In the genomic region with DNA sequence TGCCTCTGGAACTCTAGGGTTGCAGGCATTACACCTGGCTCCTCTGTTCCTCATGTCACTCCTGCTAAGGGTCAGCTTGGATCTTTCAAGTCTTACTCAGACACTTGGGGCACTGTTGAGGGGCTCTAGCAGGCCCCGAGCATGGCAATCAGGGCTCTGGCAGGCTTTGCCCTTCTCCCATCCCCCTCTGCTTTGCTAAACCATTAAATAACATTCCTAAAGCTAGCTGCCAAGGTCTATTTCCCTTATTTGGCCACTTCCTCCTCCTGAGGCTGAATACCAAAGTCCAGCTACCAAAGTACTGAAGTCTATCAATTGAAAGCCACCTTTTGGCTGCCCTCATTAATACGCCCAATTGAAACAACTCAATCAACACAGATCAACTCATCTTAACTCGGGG, we compare ENCODE assay signal across 9 mouse cellular contexts. TPM values are rescaled to one million over a fixed set of nuclear protein-coding genes. Genes with fewer than 3 reads are reported as not detected.
DNase-seq lines count a peak whose midpoint lies in the region; ATAC-seq and TF ChIP-seq lines count a peak whose summit lies in the region.
"Had no signal": no experiment of that assay in that cellular context is flagged by ENCODE, and none has a peak within 500 bp of the region (broad histone marks: within the 10 kb centered on the region; RNA-seq: fewer than 3 reads in every experiment).

No protein-coding gene starts in this region.

- H3K4me2 ChIP-seq in intestine, postnatal 0 days (replicated peaks; ENCODE audit: low read depth), result 0 out of 2 replicates have a peak overlapping the region, but pooled peaks have one; percentile 0
- H3K4me2 ChIP-seq in liver, embryonic 14.5 days (ENCODE audit: low read depth), result peak overlapping the region; percentile 11
- H3K4me2 ChIP-seq: hindbrain, embryonic 12.5 days had no signal

- no peak overlapping the region for H3K4me3 ChIP-seq in intestine, postnatal 0 days (ENCODE audit: low read depth, low read length)
- no peak overlapping the region for H3K4me3 ChIP-seq in liver, embryonic 14.5 days (ENCODE audit: insufficient read depth in 1 of 2, low read depth in 2 of 2, low read length in 2 of 2)
- H3K4me3 ChIP-seq: hindbrain, embryonic 12.5 days had no signal

- no peaks in the 10 kb centered on the region for H3K36me3 ChIP-seq in intestine, postnatal 0 days (ENCODE audit: control insufficient read depth, insufficient read depth)
- H3K36me3 ChIP-seq in liver, embryonic 14.5 days (replicated peaks; ENCODE audit: control insufficient read depth, insufficient read depth, low read depth), result no peaks in the 10 kb centered on the region
- H3K36me3 ChIP-seq: hindbrain, embryonic 12.5 days had no signal

- H3K27ac ChIP-seq in intestine, postnatal 0 days (ENCODE audit: low read depth, low read length), result no peak overlapping the region
- no peak overlapping the region for H3K27ac ChIP-seq in liver, embryonic 14.5 days
- H3K27ac ChIP-seq: hindbrain, embryonic 12.5 days had no signal

- no peaks in the 10 kb centered on the region for H3K27me3 ChIP-seq in intestine, postnatal 0 days (replicated peaks; ENCODE audit: control insufficient read depth, insufficient read depth, low read length)
- no peaks in the 10 kb centered on the region for H3K27me3 ChIP-seq in liver, embryonic 14.5 days (ENCODE audit: control insufficient read depth, insufficient read depth, low read length)

- no peaks in the 10 kb centered on the region for H3K9me3 ChIP-seq in intestine, postnatal 0 days (ENCODE audit: control insufficient read depth)
- H3K9me3 ChIP-seq in liver, embryonic 14.5 days (ENCODE audit: control insufficient read depth, low read length), result no peaks in the 10 kb centered on the region
- H3K9me3 ChIP-seq: hindbrain, embryonic 12.5 days had no signal

- peak; percentile 62 for ATAC-seq in intestine, postnatal 0 days
- ATAC-seq in liver, embryonic 14.5 days (ENCODE audit: insufficient read depth), result no peak

- H3K9ac ChIP-seq in intestine, postnatal 0 days (ENCODE audit: low read depth, low read length), result no peak overlapping the region
- H3K9ac ChIP-seq in liver, embryonic 14.5 days (replicated peaks), result no peak overlapping the region
- H3K9ac ChIP-seq: hindbrain, embryonic 12.5 days had no signal

- peaks cover 5% of the 10 kb centered on the region; the same call in 1 of the 2 replicates for H3K4me1 ChIP-seq in intestine, postnatal 0 days (replicated peaks; ENCODE audit: control insufficient read depth, insufficient read depth, low read length)
- H3K4me1 ChIP-seq in liver, embryonic 14.5 days (replicated peaks; ENCODE audit: control insufficient read depth in 2 of 2, insufficient read depth in 2 of 2, low read length in 1 of 2), result peaks cover 4 to 23% of the 10 kb centered on the region in 2 experiments

- WGBS in intestine, postnatal 0 days, result 14% methylated on average over 3 of the region's 3 CpGs
- WGBS in liver, embryonic 14.5 days (ENCODE audit: insufficient replicate concordance), result 36% methylated on average over 3 of the region's 3 CpGs

- intact Hi-C loops in heart, postnatal 25 days (cut with DNase I), result no loop called here

- TF ChIP-seq CTCF in intestine, postnatal 0 days (IDR thresholded peaks at IDR 0.05; ENCODE audit: low read depth), result peak; percentile 27
- TF ChIP-seq CTCF in liver, embryonic 14.5 days (IDR thresholded peaks at IDR 0.05; ENCODE audit: low read depth), result no peak

- peak; percentile 18 for DNase-seq in ovary, adult 18-20 months (ENCODE audit: low spot score)
- no peak for DNase-seq in ovary, postnatal 14 days (ENCODE audit: low spot score)
- no peak for DNase-seq in liver, embryonic 14.5 days (ENCODE audit: low read depth in 3 of 3, low spot score in 3 of 3)
- no peak for DNase-seq in cerebellum, postnatal 4 days (ENCODE audit: low spot score in 2 of 2)
- DNase-seq in layer of hippocampus, adult 18-20 months (ENCODE audit: low spot score in 2 of 2), result no peak
- DNase-seq in heart, postnatal 25 days (ENCODE audit: low spot score), result no peak
- no peak for DNase-seq in layer of hippocampus, adult 8-10 months (ENCODE audit: low spot score in 2 of 2)

- no peak for TF ChIP-seq EP300 in liver, embryonic 14.5 days (IDR thresholded peaks at IDR 0.05; ENCODE audit: low read depth)

RNA-seq across cellular contexts. Expression of a gene that starts 3.5 kb away (rescaled TPM):
- 11.6 and 14.4 TPM in 2 replicates for polyA plus RNA-seq in intestine, postnatal 0 days (2015; fragmentation: Nextera tagmentation; extraction: Ambion mirVana)
- 71.5 and 90.6 TPM in 2 replicates for polyA plus RNA-seq in liver, embryonic 14.5 days (2012; rRNA removed)
- polyA plus RNA-seq in liver, embryonic 14.5 days (2014; fragmentation: Nextera tagmentation; extraction: Ambion mirVana), result 68.8 and 75.7 TPM in 2 replicates
- total RNA-seq in layer of hippocampus, adult 18-20 months (2021), result 10 to 100 TPM; 10.2 to 10.3 TPM
- total RNA-seq in heart, postnatal 25 days (2021), result 10 to 100 TPM; 12.2 to 13.4 TPM
- total RNA-seq in layer of hippocampus, adult 8-10 months (2022), result 10 to 100 TPM; 10.0 to 15.8 (median 12.8) TPM

RNA-seq across cellular contexts. Expression of a gene that starts 13.7 kb away (rescaled TPM):
- polyA plus RNA-seq in intestine, postnatal 0 days (2015; fragmentation: Nextera tagmentation; extraction: Ambion mirVana), result 47.7 and 51.5 TPM in 2 replicates
- 5.3 and 5.5 TPM in 2 replicates for polyA plus RNA-seq in liver, embryonic 14.5 days (2012; rRNA removed)
- polyA plus RNA-seq in liver, embryonic 14.5 days (2014; fragmentation: Nextera tagmentation; extraction: Ambion mirVana), result 9.4 and 12.0 TPM in 2 replicates
- 1 to 10 TPM; 3.7 to 5.6 TPM for total RNA-seq in layer of hippocampus, adult 18-20 months (2021)
- 1 to 10 TPM; 3.1 to 3.3 TPM for total RNA-seq in heart, postnatal 25 days (2021)
- total RNA-seq in layer of hippocampus, adult 8-10 months (2022), result 1 to 10 TPM; 2.0 to 7.7 (median 4.3) TPM

RNA-seq across cellular contexts. Expression of a gene that starts 14.1 kb away (rescaled TPM):
- 0.42 and 0.76 TPM in 2 replicates for polyA plus RNA-seq in intestine, postnatal 0 days (2015; fragmentation: Nextera tagmentation; extraction: Ambion mirVana)
- polyA plus RNA-seq in liver, embryonic 14.5 days (2012; rRNA removed), result 0.04 TPM in 1 of 2 replicates, not detected in the other
- polyA plus RNA-seq in liver, embryonic 14.5 days (2014; fragmentation: Nextera tagmentation; extraction: Ambion mirVana), result not detected in 2 replicates
- total RNA-seq in layer of hippocampus, adult 18-20 months (2021), result not detected
- total RNA-seq in heart, postnatal 25 days (2021), result under 1 TPM in 1 of 2 experiments, not detected in 1; 0.44 TPM
- total RNA-seq in layer of hippocampus, adult 8-10 months (2022), result not detected
- polyA plus RNA-seq: hindbrain, embryonic 12.5 days had no signal

RNA-seq across cellular contexts. Expression of a gene that starts 21.7 kb away (rescaled TPM):
- 122 and 129 TPM in 2 replicates for polyA plus RNA-seq in intestine, postnatal 0 days (2015; fragmentation: Nextera tagmentation; extraction: Ambion mirVana)
- polyA plus RNA-seq in liver, embryonic 14.5 days (2012; rRNA removed), result 116 and 138 TPM in 2 replicates
- polyA plus RNA-seq in liver, embryonic 14.5 days (2014; fragmentation: Nextera tagmentation; extraction: Ambion mirVana), result 169 and 176 TPM in 2 replicates
- total RNA-seq in layer of hippocampus, adult 18-20 months (2021), result 10 to 100 TPM; 50.6 to 58.3 TPM
- total RNA-seq in heart, postnatal 25 days (2021), result 100 to 1,000 TPM in 1 of 2 experiments, 10 to 100 TPM in 1; 93.7 to 102 TPM
- 10 to 100 TPM; 39.9 to 46.0 (median 44.1) TPM for total RNA-seq in layer of hippocampus, adult 8-10 months (2022)

RNA-seq across cellular contexts. Expression of a gene that starts 27.5 kb away (rescaled TPM):
- not detected in 2 replicates for polyA plus RNA-seq in intestine, postnatal 0 days (2015; fragmentation: Nextera tagmentation; extraction: Ambion mirVana)
- not detected in 2 replicates for polyA plus RNA-seq in liver, embryonic 14.5 days (2012; rRNA removed)
- polyA plus RNA-seq in liver, embryonic 14.5 days (2014; fragmentation: Nextera tagmentation; extraction: Ambion mirVana), result 0.10 TPM in 1 of 2 replicates, not detected in the other
- total RNA-seq in layer of hippocampus, adult 18-20 months (2021), result not detected
- total RNA-seq in heart, postnatal 25 days (2021), result not detected
- total RNA-seq in layer of hippocampus, adult 8-10 months (2022), result under 1 TPM in 1 of 4 experiments, not detected in 3; 0.35 TPM
- polyA plus RNA-seq: hindbrain, embryonic 12.5 days had no signal
